Mouse (Mus musculus) ES-CJ7 (cell line): ENCODE results near the gene Galnt18.

ENCODE experiments used
- DNase-seq: peaks from one replicate; pipeline ENCODE4 v3.0.0; 2011; ENCODE audit warnings: low read depth, low spot score

Galnt18 gene

DNA sequence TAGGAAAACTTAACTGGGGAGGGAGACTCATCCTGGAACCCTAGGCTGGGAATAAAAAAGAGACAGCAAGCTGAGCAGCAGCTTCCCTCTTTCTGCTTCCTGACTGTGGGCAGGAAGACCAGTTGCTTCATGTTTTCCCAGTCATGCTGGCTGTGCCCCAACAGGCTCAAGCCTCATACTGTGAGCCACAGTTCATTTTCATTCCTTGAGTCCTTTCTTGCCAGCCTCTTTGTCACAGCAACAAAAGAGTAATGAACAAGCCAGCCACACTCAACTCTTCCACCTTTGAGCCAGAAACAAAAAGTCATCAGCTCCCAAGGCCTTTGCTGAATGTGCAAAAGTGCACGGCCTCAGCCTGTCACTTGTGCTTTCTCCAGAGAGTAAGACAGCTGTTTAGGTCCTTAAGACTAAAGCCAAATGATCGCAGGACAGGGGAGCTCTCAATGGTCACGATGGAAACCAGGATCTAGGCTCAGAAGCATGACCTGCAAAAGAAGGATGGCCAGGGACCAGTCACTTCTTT, 292.9 kb downstream of the Galnt18 start:
- DNase-seq: no peak

DNA sequence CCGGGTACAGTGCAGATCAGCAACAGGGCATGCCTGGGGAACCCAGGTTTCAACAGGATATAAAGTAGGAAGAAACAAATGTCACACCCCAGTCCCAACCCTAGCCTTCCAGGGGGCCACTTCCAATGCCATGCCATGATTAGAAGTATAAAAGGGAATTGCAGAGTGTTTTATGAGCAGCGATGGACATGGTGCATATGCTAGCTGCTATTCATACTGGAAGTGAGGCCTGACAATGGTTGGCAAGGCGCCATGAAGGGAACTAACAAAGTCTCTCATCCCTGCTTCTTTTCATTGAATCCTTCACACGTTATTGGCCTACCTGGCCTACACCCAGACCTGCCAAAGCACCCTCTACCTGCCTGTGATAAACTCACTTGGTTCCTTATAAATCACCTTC, 295.9 kb downstream of the Galnt18 start:
- no peak for DNase-seq

DNA sequence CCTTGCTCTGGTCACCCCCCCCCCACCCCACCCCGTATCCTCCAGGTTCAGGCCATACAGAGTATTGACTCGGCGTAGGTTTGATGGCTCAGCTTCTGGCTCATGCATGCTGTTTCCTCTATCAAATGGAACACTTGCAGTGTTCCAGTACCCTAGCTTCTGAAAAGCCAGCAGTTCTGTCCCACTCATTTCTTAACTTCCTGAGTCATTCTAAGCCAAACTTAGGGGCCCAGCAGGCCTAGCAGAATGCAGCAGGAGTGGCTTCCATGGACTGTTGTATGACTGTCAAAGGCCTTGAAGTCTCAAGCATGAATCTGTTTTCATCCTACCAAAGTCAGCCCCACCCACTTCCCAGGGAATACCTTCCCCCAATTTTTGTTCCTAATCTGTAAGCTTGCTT, 296.5 kb downstream of the Galnt18 start:
- no peak for DNase-seq

- no peak for DNase-seq
These were observed 312.1 kb downstream of the Galnt18 start for GRCm38 (mm10) chr7:111467715-111468114.

- DNase-seq: no peak
These were observed 313.1 kb downstream of the Galnt18 start for GRCm38 (mm10) chr7:111466720-111467119.

GRCm38 (mm10) chr7:111466121-111466520, 313.7 kb downstream of the Galnt18 start:
- DNase-seq: no peak

GRCm38 (mm10) chr7:111459716-111460115, 320.1 kb downstream of the Galnt18 start:
- peak; percentile 11 for DNase-seq

DNA sequence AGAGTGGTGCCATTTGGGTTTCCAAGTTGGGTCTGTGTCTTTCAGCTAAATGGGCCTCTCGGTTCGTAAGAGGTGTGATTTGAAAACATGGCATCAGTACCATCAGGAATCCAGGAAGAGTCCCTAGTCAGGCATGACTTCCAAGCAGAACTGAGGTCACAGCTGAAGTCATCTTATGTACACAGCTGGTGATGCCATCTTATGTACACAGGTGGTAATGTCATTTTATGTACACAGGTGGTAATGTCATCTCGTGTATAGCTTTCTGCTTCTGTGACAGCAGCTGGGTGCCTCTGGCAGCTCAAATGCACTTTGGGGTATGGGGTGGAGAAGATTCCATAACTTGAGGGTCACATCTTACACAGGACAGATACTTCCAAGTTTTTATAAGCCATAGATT, 323.8 kb downstream of the Galnt18 start:
- DNase-seq: no peak

DNA sequence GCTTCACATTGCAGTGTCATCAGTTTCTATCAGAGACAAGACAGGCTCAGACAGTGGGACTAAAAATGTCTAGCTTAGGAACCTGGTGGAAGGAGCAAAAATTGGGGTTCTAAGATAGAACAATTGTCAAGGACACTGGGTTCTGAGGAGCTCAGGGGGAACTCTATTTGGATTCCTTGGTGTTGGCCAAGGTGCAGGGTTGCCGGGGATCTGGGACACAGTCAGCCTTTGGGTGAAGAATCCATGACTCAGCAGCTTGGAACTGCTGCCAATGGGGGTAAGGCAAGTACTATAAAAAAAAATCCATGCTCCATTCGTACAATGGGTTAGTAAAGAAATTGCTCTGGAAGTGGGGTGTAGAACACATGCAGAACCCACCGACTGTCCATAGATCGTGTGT, 324.2 kb downstream of the Galnt18 start:
- DNase-seq: no peak

DNA sequence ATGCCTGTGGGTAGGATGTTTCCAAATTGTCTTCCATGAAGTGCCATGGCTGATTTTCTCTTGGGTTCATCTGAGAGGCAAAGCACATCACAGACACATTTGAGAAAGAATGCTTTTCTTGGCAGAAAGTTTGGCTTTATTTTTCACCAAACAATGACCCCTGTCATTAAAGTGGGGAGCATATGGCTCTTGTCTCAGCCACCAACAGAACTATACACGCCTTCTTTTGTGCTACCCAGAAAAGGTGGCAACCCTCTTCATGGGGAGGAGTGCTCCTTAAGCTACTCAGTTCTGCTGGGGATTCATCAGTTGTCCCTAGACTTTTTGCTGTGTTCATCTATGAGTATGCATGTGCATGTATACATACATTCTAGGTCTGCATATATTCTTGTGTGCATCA, 327.8 kb downstream of the Galnt18 start:
- DNase-seq: no peak

DNA sequence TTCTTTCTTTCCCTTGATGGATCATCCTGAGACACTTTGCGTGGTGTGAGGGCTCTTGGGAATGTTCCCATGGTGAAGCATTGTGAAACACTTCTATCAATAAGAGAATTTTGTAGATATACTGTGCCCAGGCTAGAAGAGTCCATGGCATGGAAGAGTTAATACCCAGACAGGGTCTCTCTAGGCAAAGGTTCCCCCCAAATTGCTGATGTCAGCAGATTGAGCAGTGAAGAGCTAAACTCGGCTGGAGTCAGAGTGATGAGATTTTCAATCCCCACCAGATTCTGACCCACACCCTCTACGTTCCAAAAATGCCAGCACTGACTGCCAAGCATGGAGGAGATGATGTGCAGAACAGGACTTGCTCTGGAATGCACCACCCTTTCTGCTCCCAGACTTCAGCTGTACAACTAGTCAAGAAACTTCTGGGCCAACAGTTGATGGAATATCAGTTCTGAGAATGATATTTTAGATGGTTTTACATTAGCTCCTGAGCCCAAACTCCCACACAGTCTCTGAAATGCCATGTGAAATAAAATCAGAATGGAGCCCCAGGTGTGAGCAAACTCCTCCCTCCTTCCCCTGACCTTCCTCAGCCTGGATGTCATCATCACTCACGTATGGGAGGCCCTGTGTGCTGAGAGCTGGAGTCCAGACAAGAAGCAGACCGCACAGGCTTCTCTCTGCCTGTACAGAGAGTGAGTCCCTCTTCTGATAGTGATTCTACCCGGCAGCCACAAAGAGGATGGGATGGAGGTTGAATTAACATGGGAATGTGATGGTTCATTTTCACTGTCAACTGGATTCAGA, 329.3 kb downstream of the Galnt18 start:
- no peak for DNase-seq

DNA sequence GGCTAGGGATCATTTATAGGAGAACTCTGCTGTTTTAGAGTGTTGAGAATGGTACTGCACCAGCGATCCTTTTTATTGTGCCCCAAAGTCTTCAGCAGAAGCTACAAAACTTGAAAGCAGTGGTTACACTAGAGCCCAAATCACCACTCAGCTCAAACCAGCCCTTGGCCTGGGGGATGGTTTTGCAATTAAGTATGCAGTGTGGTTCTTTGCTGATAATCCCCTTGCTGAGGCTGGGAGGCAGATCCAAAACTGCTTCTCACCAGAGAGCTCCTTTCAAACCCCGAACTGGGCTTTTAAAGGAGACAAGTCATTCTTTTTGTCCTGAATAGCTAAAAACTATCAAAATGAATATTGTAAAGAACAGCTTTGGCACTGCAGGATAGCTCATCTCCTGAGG, 346.6 kb downstream of the Galnt18 start:
- no peak for DNase-seq

DNA sequence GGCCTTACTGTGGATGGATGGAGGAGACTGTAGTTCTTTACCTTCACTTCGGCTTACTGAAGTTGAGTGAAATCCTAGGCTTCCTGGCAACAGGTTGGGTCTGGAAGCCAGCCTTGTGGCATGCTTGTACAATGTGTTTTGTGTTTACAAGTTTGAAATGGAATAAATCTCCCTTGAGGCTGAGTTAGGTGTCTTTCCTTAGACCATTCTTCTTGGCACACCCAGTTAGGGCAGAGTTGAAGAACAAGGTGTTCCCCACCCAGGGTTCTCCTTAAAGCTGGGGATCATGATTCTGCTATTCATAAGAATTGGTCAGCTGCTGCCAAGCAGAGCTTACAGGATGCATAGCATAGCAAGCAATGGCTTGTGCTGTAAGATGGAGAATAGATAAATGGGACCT, 352.4 kb downstream of the Galnt18 start:
- no peak for DNase-seq
